Mouse (Mus musculus): Measurements from ENCODE around the gene Gm28042. TPM values are rescaled to one million over a fixed set of nuclear protein-coding genes. Genes with fewer than 3 reads are reported as not detected.

Gm28042 gene
- polyA plus RNA-seq, 1 experiment from 2014 or later = 4.3 TPM

Small RNA genes lying within 50 kb of the gene (microRNA-seq; reads per million reads assigned to microRNA genes)
- gene Mir7665 = 1.2 reads per million

Other genes starting within 250 kb of the Gm28042 start
- gene Rpap1, start 240.0 kb upstream of the Gm28042 start, polyA plus RNA-seq (2016; fragmentation: Nextera tagmentation; extraction: Ambion mirVana) = 42.0 and 46.3 TPM in 2 replicates
- gene Tyro3, start 229.8 kb upstream of the Gm28042 start, polyA plus RNA-seq (2016; fragmentation: Nextera tagmentation; extraction: Ambion mirVana) = 22.7 and 30.0 TPM in 2 replicates
- gene Mga, start 130.3 kb upstream of the Gm28042 start, polyA plus RNA-seq (2016; fragmentation: Nextera tagmentation; extraction: Ambion mirVana) = 27.5 and 28.0 TPM in 2 replicates
- gene Mapkbp1, start 54.8 kb upstream of the Gm28042 start, polyA plus RNA-seq (2016; fragmentation: Nextera tagmentation; extraction: Ambion mirVana) = 2.8 and 4.5 TPM in 2 replicates
- 19.8 and 25.1 TPM in 2 replicates for gene Jmjd7, start within 50 bp of the Gm28042 start, polyA plus RNA-seq (2016; fragmentation: Nextera tagmentation; extraction: Ambion mirVana)
- 1.4 and 3.9 TPM in 2 replicates for gene Pla2g4b, start 5.9 kb downstream of the Gm28042 start, polyA plus RNA-seq (2016; fragmentation: Nextera tagmentation; extraction: Ambion mirVana)
- gene Ehd4, start 127.1 kb downstream of the Gm28042 start, polyA plus RNA-seq (2016; fragmentation: Nextera tagmentation; extraction: Ambion mirVana) = 25.3 and 27.5 TPM in 2 replicates
- gene Pla2g4e, start 217.8 kb downstream of the Gm28042 start, polyA plus RNA-seq (2016; fragmentation: Nextera tagmentation; extraction: Ambion mirVana) = not detected in 2 replicates

All from limb, embryonic 10.5 days (tissue).